Mouse (Mus musculus) CH12.LX (cell line): ENCODE data around the gene Cachd1.

Experiments used
- CHD1 ChIP-seq: IDR thresholded peaks from 2 replicates; pipeline ENCODE4 v1.6.1; 2012; ENCODE audit warnings: low read depth, low read length, improper control_type of control experiment, inconsistent platforms
- CTCF ChIP-seq, 2 experiments: IDR thresholded peaks in 1 of 2; conservative IDR thresholded peaks in 1 of 2; 2 replicates each; pipeline ENCODE4 v1.5.1; 2011 to 2012; ENCODE audit warnings: low read depth in 2 of 2, low read length in 2 of 2, improper control_type of control experiment in 1 of 2, inconsistent platforms in 1 of 2, mild to moderate bottlenecking in 1 of 2, moderate library complexity in 1 of 2
- ELF1 ChIP-seq: IDR thresholded peaks from 2 replicates; pipeline ENCODE4 v1.6.1; 2014; ENCODE audit warnings: low read depth, mild to moderate bottlenecking, inconsistent platforms, low read length, improper control_type of control experiment
- EP300 ChIP-seq: IDR thresholded peaks from 2 replicates; pipeline ENCODE4 v1.6.1; 2011; ENCODE audit warnings: low read length, improper control_type of control experiment
- JUN ChIP-seq: IDR thresholded peaks from 2 replicates; pipeline ENCODE4 v1.6.1; 2011; ENCODE audit warnings: low read depth, mild to moderate bottlenecking, low read length, improper control_type of control experiment, moderate library complexity; ENCODE audit not compliant: insufficient read depth
- MAX ChIP-seq: IDR thresholded peaks from 2 replicates; pipeline ENCODE4 v1.6.1; 2011; ENCODE audit warnings: low read length, improper control_type of control experiment
- MXI1 ChIP-seq: IDR thresholded peaks from 2 replicates; pipeline ENCODE4 v1.6.1; 2011; ENCODE audit warnings: mild to moderate bottlenecking, low read depth, low read length, improper control_type of control experiment
- POLR2A ChIP-seq: IDR thresholded peaks from 2 replicates; pipeline ENCODE4 v1.6.1; 2011; ENCODE audit warnings: low read depth, mild to moderate bottlenecking, improper control_type of control experiment, low read length
- RAD21 ChIP-seq: IDR thresholded peaks from 2 replicates; pipeline ENCODE4 v1.6.1; 2011; ENCODE audit warnings: low read depth, mild to moderate bottlenecking, low read length, improper control_type of control experiment, moderate library complexity
- TBP ChIP-seq: conservative IDR thresholded peaks from 2 replicates; pipeline ENCODE4 v1.6.1; 2011; ENCODE audit warnings: low read depth, low read length, improper control_type of control experiment
- USF2 ChIP-seq: conservative IDR thresholded peaks from 2 replicates; pipeline ENCODE4 v1.6.1; 2011; ENCODE audit warnings: low read depth, low read length, improper control_type of control experiment
- ZC3H11A ChIP-seq: IDR thresholded peaks from 2 replicates; pipeline ENCODE4 v1.6.1; 2012; ENCODE audit warnings: low read depth, mild to moderate bottlenecking, inconsistent platforms, low read length, improper control_type of control experiment
- ZNF384 ChIP-seq: IDR thresholded peaks from 2 replicates; pipeline ENCODE4 v1.6.1; 2012; ENCODE audit warnings: low read depth, low read length, improper control_type of control experiment, inconsistent platforms

- TF ChIP-seq CTCF (conservative IDR thresholded peaks at IDR 0.05 in 1 of 2, IDR thresholded peaks at IDR 0.05 in 1 of 2; ENCODE audit: low read depth in 2 of 2, low read length in 2 of 2), result no peak
- TF ChIP-seq ELF1, result no peak
- TF ChIP-seq EP300, result no peak
- TF ChIP-seq CHD1, result no peak
- TF ChIP-seq MAX, result no peak
- no peak for TF ChIP-seq USF2
- TF ChIP-seq POLR2A, result no peak
- TF ChIP-seq MXI1, result no peak
- TF ChIP-seq RAD21, result no peak
- no peak for TF ChIP-seq TBP
- TF ChIP-seq ZC3H11A, result no peak
- no peak for TF ChIP-seq JUN
- TF ChIP-seq ZNF384, result no peak
Observed at GRCm38 (mm10) chr4:100752278-100752677, 24.2 kb upstream of the Cachd1 start.
